Mouse (Mus musculus) liver, postnatal 0 days (tissue): Measurements from ENCODE around the gene Pigm.

Experiments
- CTCF ChIP-seq: sonication (generic); IDR thresholded peaks from 2 replicates; pipeline ENCODE4 v1.5.1; 2016; ENCODE audit warnings: antibody characterized with exemption, low read depth
- EP300 ChIP-seq: IDR thresholded peaks from 2 replicates; pipeline ENCODE4 v1.6.1; 2016; ENCODE audit warnings: antibody characterized with exemption, low read depth, mild to moderate bottlenecking

- TF ChIP-seq CTCF: no peak
- TF ChIP-seq EP300: no peak
Observed at GRCm38 (mm10) chr1:172342729-172343128, 33.6 kb upstream of the Pigm start.
